Mouse (Mus musculus) thymus, adult 2 months (tissue): ENCODE measurements around the gene Erc2. TPM values are rescaled to one million over a fixed set of nuclear protein-coding genes. Genes with fewer than 3 reads are reported as not detected.

Experiments
- DNase-seq: peaks from one replicate; pipeline ENCODE4 v3.0.0; 2021
- H3K27ac ChIP-seq: fragments of 200-500 bp; 2 replicates; pipeline ENCODE4 v1.5.1; 2012; ENCODE audit warnings: low read length, control low read depth; ENCODE audit not compliant: control insufficient read depth, insufficient read depth
- H3K27me3 ChIP-seq: fragments of 200-500 bp; 2 replicates; pipeline ENCODE4 v1.6.1; 2012; ENCODE audit warnings: mild to moderate bottlenecking, low read length, moderate library complexity, mixed read lengths; ENCODE audit not compliant: control insufficient read depth, insufficient read depth
- H3K36me3 ChIP-seq: fragments of 200-500 bp; 2 replicates; pipeline ENCODE4 v1.6.1; 2012; ENCODE audit warnings: mild to moderate bottlenecking, low read length, moderate library complexity; ENCODE audit not compliant: control insufficient read depth, insufficient read depth
- H3K4me1 ChIP-seq: fragments of 200-500 bp; replicated peaks from 2 replicates; pipeline ENCODE4 v1.6.1; 2012; ENCODE audit warnings: low read length; ENCODE audit not compliant: control insufficient read depth, insufficient read depth
- H3K4me3 ChIP-seq: fragments of 200-500 bp; 2 replicates; pipeline ENCODE4 v1.5.1; 2012; ENCODE audit warnings: mild to moderate bottlenecking, low read length, control low read depth, moderate library complexity; ENCODE audit not compliant: control insufficient read depth, insufficient read depth
- CTCF ChIP-seq: fragments of 200-500 bp; IDR thresholded peaks from 2 replicates; pipeline ENCODE4 v1.5.1; 2012; ENCODE audit warnings: mild to moderate bottlenecking, control low read depth, low read length, moderate library complexity, borderline replicate concordance; ENCODE audit not compliant: control insufficient read depth, poor library complexity, insufficient read depth; ENCODE audit errors: extremely low read depth
- POLR2A ChIP-seq: fragments of 200-500 bp; IDR thresholded peaks from 2 replicates; pipeline ENCODE4 v1.6.1; 2012; ENCODE audit warnings: mild to moderate bottlenecking, low read length, control low read depth, moderate library complexity; ENCODE audit not compliant: control insufficient read depth, poor library complexity, insufficient read depth; ENCODE audit errors: extremely low read depth
- WGBS: fragments of 180-500 bp; shearing (Covaris S2); methylation state at CpG from one replicate; pipeline ENCODE4 v1.1.7; 2018; 5-methylcytosine and 5-hydroxymethylcytosine counted together
- polyA plus RNA-seq: library from polyadenylated mRNA; depleted of rRNA; stranded (reverse); fragments of >200 nt; gene quantifications from 2 replicates; pipeline ENCODE4 v1.2.3, GENCODE M21; 2012

Erc2 gene
- polyA plus RNA-seq, 1 experiment = 0.18 TPM

DNA sequence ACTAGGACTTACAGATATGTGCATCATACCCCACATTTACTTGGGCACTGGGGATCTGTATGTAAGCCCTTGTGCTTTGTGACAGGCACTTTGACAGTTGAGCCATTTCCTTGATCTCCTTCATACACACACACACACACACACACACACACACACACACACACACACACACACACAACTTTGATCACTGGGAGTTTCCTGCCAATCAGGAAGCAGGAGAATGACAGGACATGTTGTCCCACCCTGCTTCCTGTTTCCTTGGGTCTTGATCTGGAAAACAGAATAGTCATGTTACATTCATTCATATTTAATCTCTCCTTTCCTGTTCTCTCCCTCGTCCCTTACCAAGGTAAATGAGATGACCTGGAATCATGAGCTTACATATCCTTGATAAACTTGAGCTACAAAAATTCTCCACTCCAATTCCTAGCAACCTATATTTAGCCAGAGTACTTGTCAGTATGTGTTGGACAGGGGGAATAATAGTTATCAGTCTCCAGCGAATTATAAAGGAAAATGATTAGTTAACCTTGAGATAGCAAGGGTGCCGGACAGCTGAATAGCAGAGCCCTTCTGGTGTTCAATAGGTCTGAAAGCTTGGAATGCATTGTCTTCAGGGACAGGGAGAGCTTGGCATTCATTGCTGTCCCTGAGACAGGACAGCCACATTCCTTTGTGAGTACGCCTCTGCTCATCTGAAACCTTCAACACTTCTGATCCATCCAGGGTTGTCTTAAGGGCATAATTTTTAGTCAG is 559.0 kb downstream of the Erc2 start:
- H3K27me3 ChIP-seq = no peaks in the 10 kb centered on the region
- WGBS = 77% methylated on average over 4 of the region's 4 CpGs
- no peak overlapping the region for H3K4me3 ChIP-seq
- H3K4me1 ChIP-seq = no peaks in the 10 kb centered on the region
- TF ChIP-seq CTCF = no peak
- TF ChIP-seq POLR2A = no peak
- H3K27ac ChIP-seq = no peak overlapping the region
- DNase-seq = no peak
- H3K36me3 ChIP-seq = no peaks in the 10 kb centered on the region

DNA sequence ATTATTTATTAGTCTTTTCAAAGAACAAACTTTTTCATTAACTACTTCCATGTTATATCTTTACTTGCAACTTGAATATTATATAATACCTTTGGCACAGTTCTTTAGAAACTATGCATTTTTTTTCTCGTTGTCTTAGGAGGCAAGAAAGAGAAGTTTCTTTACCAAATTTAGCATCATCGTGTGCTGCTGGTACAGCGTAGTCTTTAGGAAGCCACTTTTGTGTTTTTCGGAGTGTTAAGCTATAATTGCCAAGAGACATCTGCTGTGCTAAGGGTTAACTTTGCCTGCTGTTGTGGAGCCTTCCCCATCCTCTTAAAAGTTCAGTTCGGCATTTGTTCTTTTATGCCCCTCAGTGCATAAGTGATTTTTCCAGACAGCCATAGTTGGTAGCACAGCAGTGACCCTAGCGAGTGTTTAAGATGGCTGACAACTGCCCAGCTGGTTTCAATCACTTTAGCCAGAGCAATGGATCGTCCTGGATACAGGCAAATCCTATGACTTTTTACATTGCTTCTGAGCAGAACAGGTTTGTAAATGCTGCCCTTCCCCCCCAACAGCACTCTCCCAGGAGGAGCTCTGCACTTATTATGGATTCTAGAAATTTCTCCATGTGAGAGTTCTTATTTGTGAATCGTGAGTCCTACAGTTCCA is 570.6 kb downstream of the Erc2 start:
- TF ChIP-seq POLR2A (no peak), CTCF (no peak)
- no peak for DNase-seq
- WGBS = 92% methylated on average over 8 of the region's 8 CpGs
- H3K4me1 ChIP-seq = no peaks in the 10 kb centered on the region
- H3K4me3 ChIP-seq = no peak overlapping the region
- H3K36me3 ChIP-seq = no peaks in the 10 kb centered on the region
- no peaks in the 10 kb centered on the region for H3K27me3 ChIP-seq
- H3K27ac ChIP-seq = no peak overlapping the region

DNA sequence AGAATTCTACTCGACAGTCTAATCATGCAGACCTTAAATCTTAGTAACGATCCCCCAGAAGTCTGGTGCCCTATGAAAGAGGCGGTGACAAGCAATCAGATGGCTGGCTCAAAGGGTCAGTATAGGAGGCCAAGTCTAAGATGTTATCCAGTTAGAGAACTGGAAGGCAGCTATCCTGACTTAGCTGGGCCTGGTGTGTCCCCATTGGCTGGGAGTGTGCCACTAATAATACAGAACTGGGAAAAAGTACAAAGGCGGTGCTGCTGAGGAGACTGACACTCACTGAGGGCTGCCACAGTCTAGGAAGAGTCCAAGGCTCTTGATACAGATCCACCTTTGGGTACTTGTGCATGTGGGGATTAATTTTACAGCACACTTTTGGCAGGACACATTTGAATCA is 581.6 kb downstream of the Erc2 start:
- Histone ChIP-seq H3K4me1 (no peaks in the 10 kb centered on the region), H3K36me3 (no peaks in the 10 kb centered on the region), H3K27ac (no peak overlapping the region), H3K4me3 (no peak overlapping the region), H3K27me3 (no peaks in the 10 kb centered on the region)
- DNase-seq = no peak
- TF ChIP-seq POLR2A = no peak
- TF ChIP-seq CTCF = no peak
- WGBS = 91% methylated on average over 4 of the region's 4 CpGs

DNA sequence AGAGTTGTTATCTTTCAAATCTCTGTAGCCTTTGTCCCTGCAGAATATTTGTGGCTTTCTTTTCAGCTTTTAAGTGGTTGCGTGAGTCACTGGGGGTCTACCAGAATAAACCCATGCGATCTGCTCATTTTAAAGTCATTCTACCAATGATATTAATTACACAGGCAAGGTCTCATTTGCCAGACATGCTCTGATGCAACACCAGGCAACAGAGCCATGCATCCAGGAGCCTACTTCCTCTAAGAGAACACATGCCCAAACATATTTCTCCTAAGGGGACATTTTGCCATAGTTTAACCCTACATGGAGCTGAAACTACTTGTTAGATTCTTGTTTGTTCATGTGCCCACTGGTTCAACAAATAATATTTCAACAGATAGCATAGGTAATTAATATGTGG is 584.1 kb downstream of the Erc2 start:
- DNase-seq = no peak
- TF ChIP-seq CTCF (no peak), POLR2A (no peak)
- 93% methylated on average over 2 of the region's 2 CpGs for WGBS

DNA sequence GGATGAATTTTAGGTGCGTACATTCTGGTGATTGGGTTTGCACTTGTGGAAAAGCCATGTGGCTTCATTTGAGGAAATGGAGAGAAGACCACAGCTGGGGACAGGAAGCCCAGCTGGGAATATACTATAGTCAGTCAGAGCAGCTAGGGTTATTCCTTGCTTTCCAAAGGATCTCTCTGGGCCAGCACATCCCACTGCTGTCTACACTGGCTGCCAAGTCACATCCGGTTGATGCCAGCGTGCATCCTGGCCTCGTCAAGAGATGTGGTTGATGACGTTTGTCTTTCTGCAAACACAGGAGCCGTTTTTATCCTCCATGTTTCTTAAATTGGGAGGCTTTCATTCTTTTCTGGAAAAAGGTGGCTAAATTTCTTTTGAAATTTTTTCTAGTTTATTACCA is 603.3 kb downstream of the Erc2 start:
- no peaks in the 10 kb centered on the region for H3K27me3 ChIP-seq
- no peak for TF ChIP-seq POLR2A
- TF ChIP-seq CTCF = no peak

More for the DNA sequence above, 584.1 kb downstream of the Erc2 start:
- H3K27me3 ChIP-seq = no peaks in the 10 kb centered on the region
- no peaks in the 10 kb centered on the region for H3K36me3 ChIP-seq
- H3K4me3 ChIP-seq = no peak overlapping the region
- no peaks in the 10 kb centered on the region for H3K4me1 ChIP-seq
- no peak overlapping the region for H3K27ac ChIP-seq

DNA sequence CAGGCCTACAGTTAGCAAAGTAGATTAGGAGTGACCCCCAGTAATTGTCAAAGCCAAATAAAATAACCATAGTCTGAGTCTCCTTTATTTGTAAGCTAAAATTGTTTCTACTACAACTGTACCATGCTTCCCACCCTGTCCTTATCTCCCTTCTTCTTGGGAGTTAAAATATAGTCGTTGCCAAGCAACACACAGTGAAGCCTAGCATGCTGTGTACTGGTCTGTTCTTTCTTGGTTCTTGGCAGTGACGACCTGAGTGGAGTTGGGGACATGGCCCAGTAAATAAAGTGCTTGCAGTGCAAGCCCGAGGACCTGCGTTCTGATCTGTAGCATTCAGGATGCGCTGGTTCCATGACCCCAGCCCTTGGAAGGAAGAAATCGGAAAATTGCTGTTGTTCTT is 608.3 kb downstream of the Erc2 start:
- no peaks in the 10 kb centered on the region for H3K4me1 ChIP-seq
- H3K4me3 ChIP-seq = no peak overlapping the region
- no peaks in the 10 kb centered on the region for H3K27me3 ChIP-seq
- no peak for DNase-seq
- H3K27ac ChIP-seq = no peak overlapping the region
- 88% methylated on average over 6 of the region's 6 CpGs for WGBS
- TF ChIP-seq CTCF (no peak), POLR2A (no peak)
- H3K36me3 ChIP-seq = no peaks in the 10 kb centered on the region

More for the DNA sequence above, 603.3 kb downstream of the Erc2 start:
- DNase-seq = no peak
- Histone ChIP-seq H3K36me3 (no peaks in the 10 kb centered on the region), H3K27ac (no peak overlapping the region), H3K4me3 (no peak overlapping the region), H3K4me1 (no peaks in the 10 kb centered on the region)
- WGBS = 91% methylated on average over 6 of the region's 6 CpGs
